Mouse (Mus musculus) thymus, adult 2 months (tissue): ENCODE results near the gene Emx2. TPM values are rescaled to one million over a fixed set of nuclear protein-coding genes. Genes with fewer than 3 reads are reported as not detected.

Experiments used
- DNase-seq: peaks from one replicate; pipeline ENCODE4 v3.0.0; 2021
- H3K27ac ChIP-seq: fragments of 200-500 bp; 2 replicates; pipeline ENCODE4 v1.5.1; 2012; ENCODE audit warnings: low read length, control low read depth; ENCODE audit not compliant: control insufficient read depth, insufficient read depth
- H3K27me3 ChIP-seq: fragments of 200-500 bp; 2 replicates; pipeline ENCODE4 v1.6.1; 2012; ENCODE audit warnings: mild to moderate bottlenecking, low read length, moderate library complexity, mixed read lengths; ENCODE audit not compliant: control insufficient read depth, insufficient read depth
- H3K36me3 ChIP-seq: fragments of 200-500 bp; 2 replicates; pipeline ENCODE4 v1.6.1; 2012; ENCODE audit warnings: mild to moderate bottlenecking, low read length, moderate library complexity; ENCODE audit not compliant: control insufficient read depth, insufficient read depth
- H3K4me1 ChIP-seq: fragments of 200-500 bp; replicated peaks from 2 replicates; pipeline ENCODE4 v1.6.1; 2012; ENCODE audit warnings: low read length; ENCODE audit not compliant: control insufficient read depth, insufficient read depth
- H3K4me3 ChIP-seq: fragments of 200-500 bp; 2 replicates; pipeline ENCODE4 v1.5.1; 2012; ENCODE audit warnings: mild to moderate bottlenecking, low read length, control low read depth, moderate library complexity; ENCODE audit not compliant: control insufficient read depth, insufficient read depth
- CTCF ChIP-seq: fragments of 200-500 bp; IDR thresholded peaks from 2 replicates; pipeline ENCODE4 v1.5.1; 2012; ENCODE audit warnings: mild to moderate bottlenecking, control low read depth, low read length, moderate library complexity, borderline replicate concordance; ENCODE audit not compliant: control insufficient read depth, poor library complexity, insufficient read depth; ENCODE audit errors: extremely low read depth
- POLR2A ChIP-seq: fragments of 200-500 bp; IDR thresholded peaks from 2 replicates; pipeline ENCODE4 v1.6.1; 2012; ENCODE audit warnings: mild to moderate bottlenecking, low read length, control low read depth, moderate library complexity; ENCODE audit not compliant: control insufficient read depth, poor library complexity, insufficient read depth; ENCODE audit errors: extremely low read depth
- WGBS: fragments of 180-500 bp; shearing (Covaris S2); methylation state at CpG from one replicate; pipeline ENCODE4 v1.1.7; 2018; 5-methylcytosine and 5-hydroxymethylcytosine counted together
- polyA plus RNA-seq: library from polyadenylated mRNA; depleted of rRNA; stranded (reverse); fragments of >200 nt; gene quantifications from 2 replicates; pipeline ENCODE4 v1.2.3, GENCODE M21; 2012

Gene Emx2
- polyA plus RNA-seq, 1 experiment, result not detected

- DNase-seq, result no peak
- Histone ChIP-seq H3K27ac (no peak overlapping the region), H3K4me1 (no peaks in the 10 kb centered on the region), H3K4me3 (no peak overlapping the region), H3K36me3 (no peaks in the 10 kb centered on the region), H3K27me3 (peaks cover 29% of the 10 kb centered on the region)
- TF ChIP-seq POLR2A (no peak), CTCF (no peak)
- WGBS, result 23% methylated on average over 19 of the region's 19 CpGs
Measured at GRCm38 (mm10) chr19:59462459-59463292, 4.5 kb downstream of the Emx2 start.

GRCm38 (mm10) chr19:59463842-59464443 is 5.8 kb downstream of the Emx2 start:
- DNase-seq, result no peak
- H3K27me3 ChIP-seq, result peaks cover 29% of the 10 kb centered on the region
- 10% methylated on average over 19 of the region's 19 CpGs for WGBS
- no peak overlapping the region for H3K27ac ChIP-seq
- TF ChIP-seq POLR2A (no peak), CTCF (no peak)
- no peak overlapping the region for H3K4me3 ChIP-seq
- H3K36me3 ChIP-seq, result no peaks in the 10 kb centered on the region
- no peaks in the 10 kb centered on the region for H3K4me1 ChIP-seq

GRCm38 (mm10) chr19:59465281-59465680 is 7.1 kb downstream of the Emx2 start:
- Histone ChIP-seq H3K27ac (no peak overlapping the region), H3K4me3 (no peak overlapping the region), H3K36me3 (no peaks in the 10 kb centered on the region), H3K4me1 (no peaks in the 10 kb centered on the region), H3K27me3 (peaks cover 27% of the 10 kb centered on the region)
- no peak for DNase-seq
- WGBS, result 23% methylated on average over 2 of the region's 2 CpGs
- no peak for TF ChIP-seq CTCF
- no peak for TF ChIP-seq POLR2A

GRCm38 (mm10) chr19:59465751-59466410 is 7.7 kb downstream of the Emx2 start:
- TF ChIP-seq POLR2A, result no peak
- TF ChIP-seq CTCF, result no peak
- H3K27ac ChIP-seq, result no peak overlapping the region

GRCm38 (mm10) chr19:59466417-59466937 is 8.3 kb downstream of the Emx2 start:
- no peak for DNase-seq
- no peaks in the 10 kb centered on the region for H3K36me3 ChIP-seq
- no peak overlapping the region for H3K4me3 ChIP-seq
- H3K27ac ChIP-seq, result no peak overlapping the region
- TF ChIP-seq CTCF (no peak), POLR2A (no peak)
- H3K4me1 ChIP-seq, result no peaks in the 10 kb centered on the region
- peaks cover 26% of the 10 kb centered on the region for H3K27me3 ChIP-seq
- WGBS, result 7% methylated on average over 6 of the region's 6 CpGs

More at GRCm38 (mm10) chr19:59465751-59466410, 7.7 kb downstream of the Emx2 start:
- no peaks in the 10 kb centered on the region for H3K4me1 ChIP-seq
- H3K36me3 ChIP-seq, result no peaks in the 10 kb centered on the region
- H3K27me3 ChIP-seq, result peaks cover 27% of the 10 kb centered on the region
- H3K4me3 ChIP-seq, result no peak overlapping the region
- no peak for DNase-seq
- WGBS, result 13% methylated on average over 10 of the region's 10 CpGs

GRCm38 (mm10) chr19:59467016-59467412 is 8.8 kb downstream of the Emx2 start:
- no peak for TF ChIP-seq POLR2A
- TF ChIP-seq CTCF, result no peak
- Histone ChIP-seq H3K36me3 (no peaks in the 10 kb centered on the region), H3K4me1 (no peaks in the 10 kb centered on the region), H3K4me3 (no peak overlapping the region), H3K27me3 (peaks cover 21% of the 10 kb centered on the region), H3K27ac (no peak overlapping the region)
- DNase-seq, result no peak
- WGBS, result 7% methylated on average over 19 of the region's 19 CpGs
